Mouse (Mus musculus): ENCODE results near the gene Sertad2. TPM values are rescaled to one million over a fixed set of nuclear protein-coding genes. Genes with fewer than 3 reads are reported as not detected.

The Sertad2 gene
- polyA plus RNA-seq, 1 experiment from 2014 or later: 30.9 TPM

DNA sequence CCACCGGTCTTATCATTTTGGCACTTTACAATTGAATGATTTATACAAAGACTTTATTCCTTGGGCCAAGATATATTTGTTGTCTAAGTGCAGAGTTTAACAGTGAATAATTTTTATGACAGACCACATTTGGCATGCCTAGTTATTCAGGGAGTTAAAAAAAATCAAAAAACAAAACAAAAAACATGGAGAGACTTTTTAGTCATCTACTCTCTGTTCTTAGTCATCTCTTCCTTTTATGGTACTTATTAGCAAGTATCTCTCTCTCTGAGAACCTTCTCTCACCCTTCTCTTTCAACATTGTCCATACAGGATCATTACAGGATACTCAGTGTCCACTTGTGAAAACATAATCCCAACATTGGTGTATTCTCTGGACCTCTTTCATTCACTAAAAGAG, 42.2 kb downstream of the Sertad2 start:
- no peaks in the 10 kb centered on the region for H3K36me3 ChIP-seq (replicated peaks; ENCODE audit: control insufficient read depth, insufficient read depth)
- no peaks in the 10 kb centered on the region for H3K4me1 ChIP-seq (replicated peaks; ENCODE audit: control insufficient read depth, insufficient read depth, low read length)
- no peak for ATAC-seq (ENCODE audit: low FRiP score)
- H3K9ac ChIP-seq: no peak overlapping the region
- H3K27me3 ChIP-seq (ENCODE audit: control insufficient read depth, insufficient read depth, low read length): no peaks in the 10 kb centered on the region
- no peak for DNase-seq (ENCODE audit: low spot score)
- no peak overlapping the region for H3K27ac ChIP-seq
- H3K4me3 ChIP-seq (replicated peaks; ENCODE audit: low read length): no peak overlapping the region
- 83% methylated on average over 1 of the region's 1 CpGs for WGBS
- no peaks in the 10 kb centered on the region for H3K9me3 ChIP-seq (ENCODE audit: control insufficient read depth, low read length)
- H3K4me2 ChIP-seq (replicated peaks): no peak overlapping the region

DNA sequence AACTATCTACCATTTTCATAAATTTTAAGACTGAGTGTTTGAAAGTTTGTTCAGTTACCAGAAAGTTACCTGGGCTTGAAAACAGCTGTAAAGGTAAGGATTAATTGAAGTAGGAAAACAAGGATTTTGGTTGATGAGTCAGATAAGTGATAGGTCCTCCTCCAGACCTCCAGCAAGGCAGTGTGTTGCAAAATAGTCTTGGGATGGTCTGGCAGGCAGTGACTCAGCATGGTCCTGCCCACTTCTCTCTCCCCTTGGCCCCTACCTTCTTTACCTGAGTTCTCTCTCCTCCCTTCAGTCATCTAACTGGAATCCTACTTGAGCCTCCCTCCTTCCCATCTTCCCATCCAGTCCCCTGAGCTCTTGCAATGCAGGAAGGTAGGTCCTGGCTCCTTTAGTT, 43.1 kb downstream of the Sertad2 start:
- ATAC-seq (ENCODE audit: low FRiP score) (no peak), DNase-seq (ENCODE audit: low spot score) (no peak)
- no peak overlapping the region for H3K4me3 ChIP-seq (replicated peaks; ENCODE audit: low read length)
- no peak overlapping the region for H3K27ac ChIP-seq
- H3K27me3 ChIP-seq (ENCODE audit: control insufficient read depth, insufficient read depth, low read length): no peaks in the 10 kb centered on the region
- no peak overlapping the region for H3K9ac ChIP-seq
- no peaks in the 10 kb centered on the region for H3K4me1 ChIP-seq (replicated peaks; ENCODE audit: control insufficient read depth, insufficient read depth, low read length)
- H3K4me2 ChIP-seq (replicated peaks): no peak overlapping the region
- H3K9me3 ChIP-seq (ENCODE audit: control insufficient read depth, low read length): no peaks in the 10 kb centered on the region
- H3K36me3 ChIP-seq (replicated peaks; ENCODE audit: control insufficient read depth, insufficient read depth): no peaks in the 10 kb centered on the region

DNA sequence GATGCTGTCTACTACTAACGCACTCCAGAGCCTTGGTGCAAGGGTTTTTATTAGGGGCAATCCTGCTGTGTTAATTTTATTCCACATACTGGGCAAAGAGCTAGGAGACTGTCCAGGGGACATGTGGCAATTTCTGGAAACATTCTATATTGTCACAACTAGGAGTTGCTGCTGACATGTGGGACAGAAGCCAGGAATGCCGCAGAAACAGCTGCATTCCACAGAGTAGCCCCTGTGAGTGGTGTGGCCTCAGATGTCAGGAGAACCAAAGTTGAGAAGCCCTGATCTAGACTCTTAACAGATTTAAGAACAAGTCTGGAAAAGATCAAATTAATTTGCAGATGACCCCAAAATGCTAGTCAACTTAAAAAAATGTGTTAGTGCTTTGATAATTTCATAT, 46.3 kb downstream of the Sertad2 start:
- Histone ChIP-seq H3K4me3 (replicated peaks; ENCODE audit: low read length) (no peak overlapping the region), H3K27ac (no peak overlapping the region), H3K4me2 (replicated peaks) (no peak overlapping the region), H3K4me1 (replicated peaks; ENCODE audit: control insufficient read depth, insufficient read depth, low read length) (no peaks in the 10 kb centered on the region), H3K36me3 (replicated peaks; ENCODE audit: control insufficient read depth, insufficient read depth) (no peaks in the 10 kb centered on the region), H3K27me3 (ENCODE audit: control insufficient read depth, insufficient read depth, low read length) (no peaks in the 10 kb centered on the region), H3K9ac (no peak overlapping the region), H3K9me3 (ENCODE audit: control insufficient read depth, low read length) (no peaks in the 10 kb centered on the region)
- DNase-seq (ENCODE audit: low spot score) (no peak), ATAC-seq (ENCODE audit: low FRiP score) (no peak)
- 57% methylated on average over 2 of the region's 2 CpGs for WGBS

DNA sequence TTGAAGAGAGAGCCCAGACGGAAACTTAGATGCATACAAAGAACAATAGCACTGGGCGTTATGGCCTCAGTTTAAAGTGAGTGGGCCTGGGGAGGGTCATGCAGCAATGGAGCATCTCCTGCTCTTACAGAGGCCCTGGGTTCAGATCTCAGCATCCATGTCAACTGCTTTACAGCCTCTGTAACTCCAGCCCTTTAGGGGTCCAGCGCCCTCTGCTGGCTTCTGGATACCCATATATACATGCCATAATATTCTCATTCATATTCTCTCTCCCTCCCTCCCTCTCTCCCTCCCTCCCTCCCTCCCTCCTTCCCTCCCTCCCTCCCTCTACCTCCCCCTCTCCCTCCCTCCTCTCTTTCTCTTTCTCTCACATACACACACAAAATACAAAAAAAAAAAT, 49.0 kb downstream of the Sertad2 start:
- H3K9me3 ChIP-seq (ENCODE audit: control insufficient read depth, low read length): no peaks in the 10 kb centered on the region
- H3K27me3 ChIP-seq (ENCODE audit: control insufficient read depth, insufficient read depth, low read length): no peaks in the 10 kb centered on the region
- 71% methylated on average over 3 of the region's 3 CpGs for WGBS
- no peak overlapping the region for H3K9ac ChIP-seq
- H3K4me3 ChIP-seq (replicated peaks; ENCODE audit: low read length): no peak overlapping the region
- no peak overlapping the region for H3K4me2 ChIP-seq (replicated peaks)
- H3K36me3 ChIP-seq (replicated peaks; ENCODE audit: control insufficient read depth, insufficient read depth): no peaks in the 10 kb centered on the region
- DNase-seq (ENCODE audit: low spot score): no peak
- no peak overlapping the region for H3K27ac ChIP-seq
- H3K4me1 ChIP-seq (replicated peaks; ENCODE audit: control insufficient read depth, insufficient read depth, low read length): no peaks in the 10 kb centered on the region
- no peak for ATAC-seq (ENCODE audit: low FRiP score)

DNA sequence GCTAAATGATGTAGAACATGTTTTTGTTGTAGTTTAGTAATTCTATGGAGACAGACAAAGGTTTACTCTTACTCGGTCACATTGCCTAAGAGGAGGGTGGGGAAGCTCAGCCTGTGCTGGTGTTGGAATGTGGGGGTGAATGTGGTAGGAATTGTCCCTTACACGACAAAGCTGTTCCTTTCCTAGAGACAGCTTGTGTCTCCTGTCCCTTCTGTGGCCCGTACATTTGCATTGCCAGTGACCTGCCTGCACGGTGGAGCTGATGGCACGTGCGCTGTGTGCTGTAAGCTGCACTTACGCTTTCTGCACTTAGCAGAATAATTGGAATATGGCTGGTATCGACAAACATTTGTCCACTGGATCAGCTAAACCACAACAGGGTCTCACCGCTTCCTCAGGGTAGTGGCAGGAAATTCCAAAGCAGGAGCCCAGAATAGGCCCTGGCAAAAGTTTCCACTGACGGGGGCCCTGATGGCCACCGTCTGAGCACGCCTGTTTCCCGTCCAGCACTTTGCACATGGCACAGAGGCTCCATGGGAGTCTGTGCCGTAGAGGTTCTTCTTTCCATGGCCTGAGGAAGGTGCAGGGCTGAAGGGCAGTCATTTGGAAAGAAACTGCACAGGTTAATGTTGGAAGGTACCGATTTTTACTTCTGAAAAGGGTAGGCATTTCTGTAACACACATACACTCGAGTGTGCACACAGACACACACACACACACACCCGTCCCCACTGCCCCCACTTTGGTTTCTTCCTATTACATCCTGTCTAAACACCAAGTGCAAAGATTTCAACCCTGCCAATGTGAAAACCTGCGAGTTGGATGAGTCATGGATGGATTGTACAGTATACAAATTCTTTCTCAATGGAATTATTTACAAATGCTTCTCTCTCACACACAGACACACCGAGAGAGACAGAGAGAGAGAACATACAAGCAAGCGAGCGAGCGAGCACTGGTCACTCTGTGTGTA, 51.5 kb downstream of the Sertad2 start:
- Histone ChIP-seq H3K9me3 (ENCODE audit: control insufficient read depth, low read length) (no peaks in the 10 kb centered on the region), H3K4me3 (replicated peaks; ENCODE audit: low read length) (no peak overlapping the region), H3K27me3 (ENCODE audit: control insufficient read depth, insufficient read depth, low read length) (no peaks in the 10 kb centered on the region), H3K9ac (no peak overlapping the region), H3K36me3 (replicated peaks; ENCODE audit: control insufficient read depth, insufficient read depth) (no peaks in the 10 kb centered on the region), H3K27ac (no peak overlapping the region), H3K4me1 (replicated peaks; ENCODE audit: control insufficient read depth, insufficient read depth, low read length) (no peaks in the 10 kb centered on the region), H3K4me2 (replicated peaks) (no peak overlapping the region)
- ATAC-seq (ENCODE audit: low FRiP score): 0 out of 2 replicates have a peak, but pooled peaks have one; percentile 34
- 76% methylated on average over 22 of the region's 22 CpGs for WGBS
- DNase-seq (ENCODE audit: low spot score): no peak

DNA sequence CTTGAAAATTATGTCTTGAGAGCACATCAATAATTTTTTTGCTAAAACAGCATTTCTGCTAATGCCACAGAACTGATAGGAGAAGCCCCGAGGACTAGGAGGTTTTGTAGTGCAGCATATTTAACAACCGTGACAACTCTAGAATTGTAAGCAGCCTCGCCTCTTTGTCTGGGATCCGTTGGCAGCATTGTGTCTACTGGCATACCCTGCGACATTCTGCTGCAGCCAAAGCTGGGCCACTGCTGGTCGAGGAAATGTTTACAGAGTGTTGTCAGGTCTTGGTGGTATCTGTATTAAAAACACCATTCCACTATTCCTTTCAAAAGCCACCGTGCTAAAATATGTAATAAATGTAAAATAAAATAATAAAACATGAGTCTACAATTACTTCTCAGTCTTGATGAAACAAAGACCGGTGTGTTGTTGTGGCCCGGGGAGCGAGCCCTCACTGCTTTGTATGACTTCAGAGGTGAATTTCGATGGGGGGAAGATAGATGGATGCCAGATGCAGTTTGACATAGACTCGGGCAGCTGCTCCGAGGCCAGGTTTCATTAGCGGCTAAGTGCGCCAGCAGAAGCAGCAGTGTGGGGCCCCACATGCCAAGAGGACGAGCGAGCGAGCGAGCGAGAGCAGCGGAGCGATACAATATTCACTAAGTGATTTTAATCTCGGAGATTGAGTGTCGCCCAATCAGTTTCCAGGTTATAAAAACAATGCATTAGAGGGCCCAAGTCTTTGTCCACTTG, 60.2 kb downstream of the Sertad2 start:
- ATAC-seq (ENCODE audit: low FRiP score): peak; percentile 84
- Histone ChIP-seq H3K4me3 (replicated peaks; ENCODE audit: low read length) (no peak overlapping the region; the same call in 1 of the 2 replicates), H3K27ac (peak overlapping the region; percentile 81), H3K9ac (peak overlapping the region; percentile 59), H3K27me3 (ENCODE audit: control insufficient read depth, insufficient read depth, low read length) (no peaks in the 10 kb centered on the region), H3K4me1 (replicated peaks; ENCODE audit: control insufficient read depth, insufficient read depth, low read length) (peaks cover 17% of the 10 kb centered on the region), H3K4me2 (replicated peaks) (peak overlapping the region; percentile 48), H3K36me3 (replicated peaks; ENCODE audit: control insufficient read depth, insufficient read depth) (no peaks in the 10 kb centered on the region), H3K9me3 (ENCODE audit: control insufficient read depth, low read length) (no peaks in the 10 kb centered on the region)
- WGBS: 20% methylated on average over 24 of the region's 24 CpGs
- DNase-seq (ENCODE audit: low spot score): peak; percentile 70

DNA sequence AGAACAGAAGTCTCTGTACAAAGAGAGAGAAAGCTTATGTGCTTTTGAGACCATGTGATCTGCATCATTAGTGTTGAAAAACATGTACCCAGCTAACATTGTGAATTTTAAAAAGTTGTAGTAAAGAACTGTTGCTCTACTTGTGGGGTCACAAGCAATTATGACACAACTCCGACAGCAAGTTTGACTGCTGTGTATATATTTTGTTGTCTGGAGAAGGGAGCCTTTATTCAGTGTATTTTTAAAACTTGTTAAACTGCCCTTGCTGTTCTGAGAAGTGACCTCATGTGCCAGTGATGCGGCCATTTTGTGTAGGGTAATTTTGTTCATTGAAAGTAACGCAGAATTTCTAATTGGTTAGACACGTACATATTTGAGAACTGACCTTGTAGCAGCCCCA, 61.1 kb downstream of the Sertad2 start:
- H3K4me2 ChIP-seq (replicated peaks): no peak overlapping the region
- 72% methylated on average over 4 of the region's 4 CpGs for WGBS
- ATAC-seq (ENCODE audit: low FRiP score) (no peak), DNase-seq (ENCODE audit: low spot score) (no peak)
- H3K27ac ChIP-seq: peak overlapping the region; percentile 81
- no peaks in the 10 kb centered on the region for H3K27me3 ChIP-seq (ENCODE audit: control insufficient read depth, insufficient read depth, low read length)
- H3K36me3 ChIP-seq (replicated peaks; ENCODE audit: control insufficient read depth, insufficient read depth): no peaks in the 10 kb centered on the region
- H3K4me1 ChIP-seq (replicated peaks; ENCODE audit: control insufficient read depth, insufficient read depth, low read length): peaks cover 17% of the 10 kb centered on the region
- H3K4me3 ChIP-seq (replicated peaks; ENCODE audit: low read length): no peak overlapping the region
- no peaks in the 10 kb centered on the region for H3K9me3 ChIP-seq (ENCODE audit: control insufficient read depth, low read length)
- H3K9ac ChIP-seq: no peak overlapping the region

DNA sequence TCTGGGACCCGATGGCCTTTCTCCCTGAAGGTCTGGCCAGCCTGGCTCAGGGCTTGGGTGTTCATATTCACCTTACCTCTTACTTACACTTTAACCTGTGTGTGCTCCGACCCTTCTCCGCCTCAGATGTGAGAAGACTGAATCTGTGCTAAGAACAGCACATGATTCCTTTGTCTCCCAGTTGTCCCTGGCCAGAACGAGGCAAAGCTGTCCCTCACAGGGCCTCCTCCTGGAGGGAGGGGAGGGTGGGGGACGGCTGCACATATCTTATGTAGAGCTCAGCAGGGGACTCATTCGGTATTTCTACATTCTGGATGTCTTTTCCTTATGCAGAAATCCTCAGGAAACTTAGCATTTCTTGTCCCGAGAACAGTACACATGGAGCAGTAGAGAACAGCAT, 62.6 kb downstream of the Sertad2 start:
- H3K4me1 ChIP-seq (replicated peaks; ENCODE audit: control insufficient read depth, insufficient read depth, low read length): peaks cover 17% of the 10 kb centered on the region
- no peaks in the 10 kb centered on the region for H3K9me3 ChIP-seq (ENCODE audit: control insufficient read depth, low read length)
- ATAC-seq (ENCODE audit: low FRiP score) (no peak), DNase-seq (ENCODE audit: low spot score) (no peak)
- no peak overlapping the region for H3K4me2 ChIP-seq (replicated peaks)
- no peak overlapping the region for H3K27ac ChIP-seq
- no peak overlapping the region for H3K9ac ChIP-seq
- H3K27me3 ChIP-seq (ENCODE audit: control insufficient read depth, insufficient read depth, low read length): no peaks in the 10 kb centered on the region
- no peaks in the 10 kb centered on the region for H3K36me3 ChIP-seq (replicated peaks; ENCODE audit: control insufficient read depth, insufficient read depth)
- H3K4me3 ChIP-seq (replicated peaks; ENCODE audit: low read length): no peak overlapping the region
- 50% methylated on average over 7 of the region's 7 CpGs for WGBS

DNA sequence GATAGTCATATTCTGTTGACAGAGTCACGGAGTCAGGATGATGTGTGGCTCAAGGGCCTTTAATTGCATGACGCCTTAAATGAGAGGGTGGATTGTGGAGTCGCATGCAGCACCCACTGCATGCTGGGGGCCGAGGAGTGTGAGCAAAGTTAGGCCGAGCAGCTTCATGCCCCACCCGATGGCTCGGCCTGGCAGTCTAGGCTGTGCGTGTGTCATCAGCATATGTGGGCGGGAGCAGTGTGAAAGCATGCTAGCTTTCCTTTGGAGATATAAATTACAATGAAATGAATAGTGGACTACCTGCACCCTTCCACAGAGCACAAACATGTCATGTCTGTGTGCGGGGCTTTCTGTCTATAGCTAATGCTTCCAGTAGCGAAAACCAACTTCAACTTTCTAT, 65.4 kb downstream of the Sertad2 start:
- H3K4me3 ChIP-seq (replicated peaks; ENCODE audit: low read length): no peak overlapping the region
- no peaks in the 10 kb centered on the region for H3K9me3 ChIP-seq (ENCODE audit: control insufficient read depth, low read length)
- H3K9ac ChIP-seq: no peak overlapping the region
- DNase-seq (ENCODE audit: low spot score) (no peak), ATAC-seq (ENCODE audit: low FRiP score) (no peak)
- no peaks in the 10 kb centered on the region for H3K36me3 ChIP-seq (replicated peaks; ENCODE audit: control insufficient read depth, insufficient read depth)
- H3K27ac ChIP-seq: no peak overlapping the region
- 89% methylated on average over 11 of the region's 11 CpGs for WGBS
- no peak overlapping the region for H3K4me2 ChIP-seq (replicated peaks)
- H3K27me3 ChIP-seq (ENCODE audit: control insufficient read depth, insufficient read depth, low read length): no peaks in the 10 kb centered on the region
- H3K4me1 ChIP-seq (replicated peaks; ENCODE audit: control insufficient read depth, insufficient read depth, low read length): peaks cover 5% of the 10 kb centered on the region; the same call in 1 of the 2 replicates
